Mouse (Mus musculus): ENCODE results near the gene Map3k11.

The Map3k11 gene

DNA sequence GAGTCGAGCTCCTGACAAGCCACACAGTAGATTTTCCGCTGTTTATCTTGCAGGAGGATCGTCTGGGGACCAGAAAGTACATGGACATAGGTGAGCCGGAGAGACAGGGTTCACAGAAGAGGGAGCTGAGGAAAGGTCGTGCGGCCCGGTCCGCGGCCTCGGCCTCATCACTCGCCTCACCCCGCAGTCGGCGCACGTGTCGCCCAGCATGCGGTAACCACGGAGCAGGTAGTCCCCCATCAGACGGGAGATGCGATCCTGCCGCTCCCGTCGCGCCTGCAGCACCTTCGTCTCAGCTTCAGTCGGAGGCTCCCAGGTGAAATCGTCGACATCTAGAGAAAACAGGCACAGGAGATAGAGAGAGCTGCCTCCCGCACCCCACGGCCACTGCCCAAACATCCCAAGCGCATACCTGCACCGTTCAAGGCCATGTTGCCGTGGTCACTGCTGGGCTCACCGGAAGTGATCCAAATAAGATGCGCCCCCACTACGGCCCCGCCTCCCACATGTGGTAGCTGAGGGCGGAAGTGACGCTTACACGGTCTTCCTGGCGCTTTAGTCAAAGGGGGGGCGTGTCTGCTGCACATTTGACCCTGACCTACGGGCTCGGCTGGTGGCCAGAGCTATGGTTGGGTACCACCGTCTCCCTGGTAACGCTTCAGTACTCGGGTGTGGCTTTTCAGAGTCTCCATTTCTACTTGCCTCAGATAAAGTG lies 42.9 kb downstream of the Map3k11 start:
- peak; percentile 90 to 92 for DNase-seq (ENCODE audit: low spot score in 2 of 2)

DNA sequence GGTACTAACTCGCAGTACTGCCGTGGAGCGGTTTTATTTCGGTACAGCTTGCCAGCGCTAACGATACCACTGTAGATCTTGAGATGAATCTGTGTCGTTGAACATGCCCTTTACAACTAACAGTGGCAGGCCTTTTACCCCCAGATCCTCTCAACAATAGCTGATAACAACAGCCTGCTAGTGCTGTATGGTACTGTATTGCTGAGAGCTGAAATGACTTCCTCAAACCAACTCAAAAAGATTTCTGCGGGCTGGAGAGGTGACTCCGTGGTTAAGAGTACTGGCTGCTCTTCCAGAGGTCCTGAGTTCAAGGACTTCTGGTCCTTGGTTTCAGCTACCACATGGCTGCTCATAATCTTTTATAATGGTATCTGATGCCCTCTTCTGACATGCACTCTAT lies 45.8 kb downstream of the Map3k11 start:
- no peak for DNase-seq (ENCODE audit: low spot score in 2 of 2)

GRCm38 (mm10) chr19:5739446-5739845 lies 50.9 kb downstream of the Map3k11 start:
- no peak for DNase-seq (ENCODE audit: low spot score in 2 of 2)

- DNase-seq (ENCODE audit: low spot score in 2 of 2) = no peak
Measured at GRCm38 (mm10) chr19:5740320-5741317, 52.1 kb downstream of the Map3k11 start, which contains the start of gene Ltbp3. Ltbp3 (plus strand) TSS chr19:5740904.

GRCm38 (mm10) chr19:5741641-5742240 lies 53.2 kb downstream of the Map3k11 start:
- peak in 1 of 2 experiments; percentile 53 for DNase-seq (ENCODE audit: low spot score in 2 of 2)

GRCm38 (mm10) chr19:5742241-5742641 lies 53.7 kb downstream of the Map3k11 start:
- DNase-seq (ENCODE audit: low spot score in 2 of 2) = no peak

GRCm38 (mm10) chr19:5743576-5743975 lies 55.0 kb downstream of the Map3k11 start:
- DNase-seq (ENCODE audit: low spot score in 2 of 2) = no peak

DNA sequence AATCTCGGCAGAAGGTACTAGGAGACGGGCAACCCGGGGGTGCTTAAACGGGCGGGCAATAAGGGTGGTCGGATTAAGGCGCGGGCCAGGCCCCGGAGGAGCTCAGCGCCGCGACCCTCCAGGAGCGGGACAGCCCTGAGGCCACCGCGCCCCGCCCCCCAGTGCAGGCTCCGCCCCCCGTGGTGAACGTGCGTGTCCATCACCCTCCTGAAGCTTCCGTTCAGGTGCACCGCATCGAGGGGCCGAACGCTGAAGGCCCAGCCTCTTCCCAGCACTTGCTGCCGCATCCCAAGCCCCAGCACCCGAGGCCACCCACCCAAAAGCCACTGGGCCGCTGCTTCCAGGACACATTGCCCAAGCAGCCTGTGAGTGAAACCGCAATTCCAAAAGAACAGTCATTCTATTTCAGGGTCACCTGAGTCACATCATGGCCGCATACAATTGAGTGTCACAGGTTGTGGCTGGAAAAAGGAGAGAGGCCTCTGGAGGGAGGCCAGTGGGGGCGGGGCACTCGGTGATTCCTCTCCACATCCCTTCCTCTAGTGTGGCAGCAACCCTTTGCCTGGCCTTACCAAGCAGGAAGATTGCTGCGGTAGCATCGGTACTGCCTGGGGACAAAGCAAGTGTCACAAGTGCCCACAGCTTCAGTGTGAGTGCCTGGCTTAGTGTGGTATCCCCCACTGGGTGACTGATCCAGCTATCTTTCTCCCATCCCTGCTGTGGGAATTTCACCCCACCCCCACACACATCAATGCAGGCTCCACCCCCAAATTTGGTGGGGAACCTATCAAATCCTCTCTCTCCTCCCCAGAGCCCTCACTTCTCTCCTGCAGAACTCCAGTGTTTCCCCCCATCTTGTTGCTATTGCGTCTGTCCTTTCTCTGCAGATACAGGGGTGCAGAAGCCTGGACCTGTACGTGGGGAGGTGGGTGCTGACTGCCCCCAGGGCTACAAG lies 57.5 kb downstream of the Map3k11 start:
- DNase-seq (ENCODE audit: low spot score in 2 of 2) = no peak

GRCm38 (mm10) chr19:5746907-5747363 lies 58.4 kb downstream of the Map3k11 start:
- DNase-seq (ENCODE audit: low spot score in 2 of 2) = no peak

GRCm38 (mm10) chr19:5749476-5749875 lies 60.9 kb downstream of the Map3k11 start:
- DNase-seq (ENCODE audit: low spot score in 2 of 2) = no peak

DNA sequence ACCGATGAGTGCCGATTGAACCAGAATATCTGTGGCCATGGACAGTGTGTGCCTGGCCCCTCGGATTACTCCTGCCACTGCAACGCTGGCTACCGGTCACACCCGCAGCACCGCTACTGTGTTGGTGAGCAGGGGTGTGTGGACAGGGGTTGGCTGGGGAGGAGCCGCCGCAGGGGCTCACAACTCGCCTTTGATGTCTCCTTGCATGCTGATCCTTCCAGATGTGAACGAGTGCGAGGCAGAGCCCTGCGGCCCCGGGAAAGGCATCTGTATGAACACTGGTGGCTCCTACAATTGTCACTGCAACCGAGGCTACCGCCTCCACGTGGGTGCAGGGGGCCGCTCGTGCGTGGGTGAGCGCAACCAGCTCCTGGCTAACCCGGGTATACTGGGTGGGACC lies 62.4 kb downstream of the Map3k11 start:
- no peak for DNase-seq (ENCODE audit: low spot score in 2 of 2)

DNA sequence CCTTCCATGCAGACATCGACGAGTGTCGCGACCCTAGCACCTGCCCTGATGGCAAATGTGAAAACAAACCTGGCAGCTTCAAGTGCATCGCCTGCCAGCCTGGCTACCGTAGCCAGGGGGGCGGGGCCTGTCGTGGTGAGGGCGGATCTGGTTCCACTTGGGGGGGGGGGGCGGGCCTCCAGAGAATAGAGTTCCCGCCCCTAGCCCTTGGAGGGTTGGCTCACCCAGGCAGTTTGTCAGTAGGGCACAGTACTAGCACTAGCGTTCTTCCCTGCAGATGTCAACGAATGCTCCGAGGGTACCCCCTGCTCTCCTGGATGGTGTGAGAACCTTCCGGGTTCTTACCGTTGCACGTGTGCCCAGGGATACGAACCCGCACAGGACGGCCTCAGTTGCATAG lies 63.2 kb downstream of the Map3k11 start:
- DNase-seq (ENCODE audit: low spot score in 2 of 2) = no peak
